Mouse (Mus musculus): ENCODE results near the gene Gadd45gip1.

Gene Gadd45gip1

DNA sequence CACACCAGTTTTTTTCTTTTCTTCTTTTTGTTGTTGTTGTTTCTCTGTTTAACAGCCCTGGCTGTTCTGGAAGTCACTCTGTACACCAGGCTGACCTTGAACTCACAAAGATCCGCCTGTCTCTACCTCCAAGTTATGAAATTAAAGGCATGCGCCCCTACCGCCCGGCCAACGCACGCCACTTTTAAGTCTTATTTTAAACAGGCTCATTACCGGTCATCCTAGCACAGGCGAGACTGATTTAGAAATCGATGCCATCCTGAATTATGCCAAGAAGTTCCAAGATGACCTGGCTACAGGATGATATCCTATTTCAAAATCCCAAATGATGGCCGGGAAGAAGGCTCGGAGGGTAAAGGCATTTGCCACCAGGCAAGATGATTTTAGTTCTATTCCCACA, at the start of gene Gadd45gip1:
Gadd45gip1 (plus strand) TSS at position 33 of the 400 bp plus-strand sequence.
- DNase-seq (ENCODE audit: low read depth, low spot score), result no peak

DNA sequence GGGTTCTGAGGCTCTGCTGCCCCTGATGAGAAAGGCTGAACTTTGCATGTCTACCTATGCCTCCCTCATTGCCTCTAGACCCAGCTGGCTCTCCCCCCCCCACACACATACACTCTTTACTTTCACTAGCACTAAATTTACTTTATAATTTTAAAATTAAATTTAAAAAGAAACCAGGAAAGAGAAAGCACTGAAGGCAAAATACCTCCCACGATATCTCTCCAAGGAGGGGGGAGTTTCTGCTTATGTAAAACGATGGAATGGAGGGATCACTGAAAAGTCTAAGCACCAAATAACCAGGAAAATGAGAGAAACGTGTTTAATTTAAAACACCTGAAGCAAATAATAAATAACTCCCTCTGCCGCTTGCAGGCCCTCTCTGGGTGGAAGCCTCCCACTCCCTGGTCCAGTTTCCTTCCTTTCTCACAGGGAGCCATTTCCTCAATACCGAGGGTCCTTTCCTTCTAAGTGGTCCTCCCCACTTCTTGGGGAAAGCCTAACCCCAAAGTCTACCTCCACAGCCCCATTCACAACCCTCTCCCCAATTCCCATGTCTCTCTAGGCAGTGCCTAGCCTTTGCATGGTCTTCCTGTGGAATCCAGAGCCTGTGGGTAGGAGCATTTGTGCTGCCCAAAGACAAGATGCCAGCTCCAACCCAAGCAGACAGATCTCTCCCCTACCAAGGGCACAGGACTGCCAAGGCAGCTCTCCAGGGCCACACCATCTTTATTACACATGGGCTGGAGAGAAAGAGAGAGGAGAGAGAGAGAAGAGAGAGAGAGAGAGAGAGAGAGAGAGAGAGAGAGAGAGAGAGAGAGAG, 49.4 kb upstream of the Gadd45gip1 start:
- DNase-seq (ENCODE audit: low read depth, low spot score), result no peak

DNA sequence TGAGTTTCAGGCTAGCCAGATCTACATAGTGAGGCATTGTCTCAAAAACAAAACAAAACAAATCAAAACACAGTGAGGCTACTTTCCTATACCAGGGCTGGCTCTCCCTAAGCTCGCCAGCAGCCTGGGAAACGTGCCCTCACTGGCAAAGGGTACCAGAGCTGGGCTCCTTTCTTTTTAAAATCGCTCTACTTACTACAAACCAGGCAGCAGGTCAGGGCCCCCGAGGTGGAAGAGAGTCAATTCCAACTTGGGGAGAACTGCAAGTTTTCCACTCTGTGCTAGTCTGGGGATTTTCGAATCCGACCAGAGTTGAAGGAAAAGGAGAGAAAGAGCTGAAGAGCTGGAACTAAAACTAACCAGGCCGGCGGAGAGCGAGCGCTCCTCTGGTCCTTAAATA, 48.6 kb upstream of the Gadd45gip1 start:
- DNase-seq (ENCODE audit: low read depth, low spot score), result no peak

DNA sequence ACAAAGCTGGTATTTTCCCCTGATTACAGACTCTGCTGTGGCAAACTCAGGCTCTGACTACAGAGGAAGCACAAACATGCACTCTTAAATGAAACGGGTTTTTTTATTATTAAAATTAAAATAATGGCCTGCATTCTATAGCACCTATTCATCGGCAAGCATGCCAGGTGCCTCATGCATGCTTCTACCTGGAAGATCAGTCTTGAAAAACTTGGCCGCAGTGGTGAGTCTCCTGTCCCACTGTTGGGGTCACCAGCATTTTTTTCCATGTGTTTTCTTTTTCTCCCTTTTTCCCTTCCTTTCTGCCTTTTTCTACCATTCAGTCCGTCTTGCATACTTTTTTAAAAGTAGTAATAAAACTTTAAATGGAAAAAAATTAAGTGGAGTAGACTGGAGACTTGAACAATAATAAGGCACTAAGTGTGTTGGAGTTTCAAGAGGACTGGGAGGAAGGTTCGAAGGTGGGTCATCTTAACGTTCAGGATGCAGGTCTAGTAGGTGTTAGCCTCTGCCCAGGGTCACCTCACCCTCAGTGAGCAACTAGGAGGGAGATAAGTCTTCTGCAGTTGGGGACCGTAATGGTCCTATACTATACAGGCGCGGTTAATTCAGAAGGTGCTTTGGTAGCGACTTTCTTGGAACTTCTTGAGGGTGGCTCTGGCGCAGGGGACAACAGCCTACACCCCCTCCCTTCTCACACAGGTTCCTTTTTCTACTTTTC, 48.0 kb upstream of the Gadd45gip1 start:
- DNase-seq (ENCODE audit: low read depth, low spot score), result no peak

DNA sequence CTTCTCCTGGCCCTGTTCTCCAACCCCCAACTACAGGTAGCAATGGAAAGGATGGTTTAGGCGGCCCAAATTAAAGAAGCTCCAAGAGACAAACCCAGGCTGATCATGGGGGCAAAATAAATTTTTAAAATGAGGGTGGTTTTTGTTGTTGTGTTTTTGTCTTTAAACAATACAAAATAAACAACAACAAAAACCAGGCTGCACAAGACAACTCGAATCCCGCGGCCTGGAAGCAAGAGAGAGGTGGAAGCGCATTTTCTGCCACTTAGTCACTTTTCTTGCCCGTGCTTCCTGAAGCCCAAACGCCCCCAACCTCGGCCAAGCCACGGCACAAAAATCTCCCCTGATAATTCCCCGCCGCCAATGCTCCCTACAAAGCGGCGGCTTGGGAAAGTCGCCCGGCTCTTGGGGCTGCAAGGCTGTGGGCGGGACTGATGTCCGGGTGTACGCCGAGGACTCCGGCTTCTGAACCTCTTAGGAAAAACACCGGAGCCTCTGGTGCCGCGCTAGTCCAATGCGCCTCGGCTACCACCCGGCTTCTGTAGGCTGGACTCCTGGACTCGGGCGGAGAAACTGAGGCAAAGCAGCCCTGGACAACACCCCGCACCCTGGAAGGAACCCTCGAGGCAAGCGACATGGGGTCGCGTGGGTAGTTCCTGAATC, 47.3 kb upstream of the Gadd45gip1 start:
- DNase-seq (ENCODE audit: low read depth, low spot score), result no peak

DNA sequence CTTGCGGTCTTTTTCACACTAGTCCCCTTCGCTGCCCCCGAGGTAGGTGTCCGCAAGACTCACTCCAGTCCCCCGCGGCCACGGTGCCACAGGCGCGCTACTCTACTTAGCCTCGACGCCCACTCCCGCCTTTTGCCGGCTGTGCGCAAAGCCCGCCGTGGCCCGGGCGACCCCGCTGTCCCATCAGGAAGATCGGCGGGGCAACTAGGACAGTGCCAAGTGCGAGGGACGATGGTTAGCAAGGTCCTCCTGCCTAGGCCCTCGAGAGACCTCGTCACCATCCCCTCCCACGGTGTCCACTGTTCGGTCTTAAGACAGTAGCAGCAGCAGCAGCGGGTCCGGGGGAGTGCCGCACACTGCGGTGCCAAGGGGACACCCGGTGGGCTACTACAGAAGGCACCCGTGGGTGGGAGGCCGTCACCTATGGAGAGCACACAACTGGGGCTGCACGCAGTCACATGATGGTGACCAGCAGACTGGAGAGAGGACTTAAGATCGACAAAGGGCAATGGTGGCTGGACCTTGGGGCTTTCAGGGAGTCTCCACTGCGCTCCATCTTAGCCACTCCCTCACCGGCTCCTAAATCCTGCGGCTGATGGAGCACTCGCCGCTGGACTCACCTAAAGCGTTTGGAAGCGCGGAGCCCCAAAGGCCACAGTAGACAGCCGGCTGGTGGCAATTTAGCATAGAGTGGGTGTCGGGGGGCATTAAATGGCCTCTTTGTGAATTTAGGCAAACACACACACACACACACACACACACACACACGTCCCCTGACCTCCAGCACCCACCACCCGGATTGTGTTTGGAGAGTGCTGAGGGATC, 46.4 kb upstream of the Gadd45gip1 start:
- no peak for DNase-seq (ENCODE audit: low read depth, low spot score)

DNA sequence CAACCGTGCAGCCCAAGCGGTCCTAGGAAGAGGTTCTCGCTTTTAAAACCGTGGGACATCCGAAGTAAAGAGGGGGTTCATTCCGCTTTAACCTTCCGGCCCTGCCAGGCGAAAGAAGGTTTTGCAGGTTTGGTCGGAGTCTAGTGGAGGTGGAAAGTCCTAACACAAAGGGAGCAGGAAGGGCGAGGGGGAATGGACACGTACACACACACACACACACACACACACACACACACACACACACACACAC, 45.9 kb upstream of the Gadd45gip1 start:
- no peak for DNase-seq (ENCODE audit: low read depth, low spot score)

DNA sequence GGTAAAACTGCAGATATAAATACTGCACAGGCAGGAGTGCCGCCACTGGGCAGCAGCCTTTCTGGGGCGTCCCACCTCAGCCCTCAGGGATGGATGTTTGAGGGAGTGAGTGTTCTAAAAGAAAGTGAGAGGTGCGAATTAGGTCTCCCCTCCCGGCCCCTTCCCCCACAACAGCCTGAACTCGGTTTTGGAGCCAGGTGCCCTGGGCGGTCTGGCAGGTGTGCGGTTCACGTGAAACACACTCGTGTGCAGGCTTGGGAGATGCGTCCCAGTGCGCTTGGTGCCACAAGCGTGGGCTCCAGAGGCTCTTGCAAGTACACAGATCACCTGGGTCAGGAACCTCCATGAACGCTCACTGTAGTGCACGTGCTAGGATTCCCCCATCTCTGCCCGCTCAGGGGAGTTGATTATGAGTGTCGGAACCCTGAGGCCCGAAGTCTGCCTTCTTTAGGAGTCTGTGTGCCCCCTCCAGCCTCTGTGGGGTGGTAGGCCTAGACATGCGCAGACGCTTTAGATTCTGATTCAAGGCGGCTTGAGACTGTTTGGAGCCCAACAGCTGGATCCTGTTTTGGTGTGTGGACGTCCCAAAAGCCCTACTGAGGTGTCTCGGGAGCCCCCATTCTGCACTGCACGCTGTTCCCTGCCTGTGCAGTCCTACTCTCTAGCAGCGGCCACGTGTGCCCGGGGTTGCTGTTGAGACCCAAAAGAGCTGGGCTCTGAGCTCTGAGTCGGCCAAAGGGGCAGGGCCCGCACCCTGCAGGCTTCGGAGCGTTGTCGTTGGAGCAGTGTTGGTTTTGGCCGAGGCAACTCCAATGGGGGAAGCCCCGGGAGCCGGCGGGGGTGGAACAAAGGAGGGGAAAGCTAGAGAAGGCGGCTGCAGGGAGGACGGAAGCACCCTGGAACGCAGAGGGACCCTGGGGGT, 45.3 kb upstream of the Gadd45gip1 start:
- DNase-seq (ENCODE audit: low read depth, low spot score), result no peak

DNA sequence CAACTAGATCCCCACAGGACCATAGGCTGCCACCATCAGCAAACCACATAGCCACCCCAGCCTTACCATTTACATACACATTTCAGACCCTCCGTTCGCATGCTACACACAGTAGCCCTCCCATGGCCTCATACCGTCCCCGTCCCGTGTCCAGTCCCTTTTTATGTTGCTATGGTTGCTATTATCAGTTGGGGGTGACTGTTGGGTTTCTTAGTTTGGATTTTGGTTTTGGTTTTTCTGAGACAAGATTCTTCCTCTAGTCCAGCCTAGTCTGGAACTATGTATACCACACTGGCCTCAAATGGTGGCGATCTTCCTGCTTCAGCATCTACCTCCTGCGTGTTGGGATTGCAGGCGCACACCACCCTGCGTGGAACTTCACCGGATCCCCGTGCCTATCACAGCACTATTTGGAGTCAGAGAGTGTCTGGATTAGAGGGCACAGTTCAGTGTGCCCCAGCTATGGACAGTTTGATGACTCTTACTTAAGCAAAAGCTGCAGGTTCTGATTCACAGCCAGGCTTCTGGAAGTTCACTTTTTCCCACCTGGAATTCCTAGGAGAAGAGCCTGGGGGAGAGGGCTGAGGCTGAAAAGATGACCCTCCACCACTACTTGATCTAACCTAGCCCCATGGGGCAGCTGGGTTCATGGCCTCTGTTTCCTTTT, 44.4 kb upstream of the Gadd45gip1 start:
- no peak for DNase-seq (ENCODE audit: low read depth, low spot score)

DNA sequence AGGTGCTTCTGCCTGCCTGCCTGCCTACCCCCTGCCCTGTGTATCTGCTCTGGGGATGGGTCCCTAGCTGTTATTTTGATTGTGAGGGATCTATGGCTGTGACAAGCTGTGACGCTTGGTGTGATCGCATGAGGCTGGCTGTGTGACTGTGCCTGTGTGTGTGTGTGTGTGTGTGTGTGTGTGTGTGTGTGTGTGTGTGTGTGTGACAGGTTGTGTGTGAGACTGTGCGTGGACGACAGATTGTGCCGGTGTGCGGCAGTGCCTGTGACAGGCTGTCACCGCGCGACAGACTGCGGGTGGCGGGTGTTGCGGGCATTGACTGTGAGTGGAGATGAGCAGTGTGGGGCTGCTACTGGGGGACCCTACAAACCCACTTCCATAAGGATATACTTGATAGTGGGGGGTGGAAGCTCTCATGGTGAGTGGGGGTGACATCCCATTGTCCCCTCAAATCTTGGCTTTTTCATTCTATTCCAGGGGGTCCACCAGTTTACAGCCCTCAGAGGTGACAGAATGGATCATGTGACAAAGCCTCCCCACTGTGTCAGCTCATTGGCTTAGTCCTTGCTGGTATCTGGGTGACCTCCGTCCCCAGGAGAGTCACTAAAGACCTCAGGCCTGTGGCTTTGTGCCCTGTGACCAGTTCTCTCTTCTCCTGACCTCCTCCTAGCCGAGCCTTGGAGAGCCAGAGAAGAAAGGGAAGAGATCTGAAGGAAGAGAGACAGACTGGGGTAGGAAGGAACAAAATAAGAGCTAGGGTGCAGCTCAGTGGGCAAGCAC, 43.6 kb upstream of the Gadd45gip1 start:
- DNase-seq (ENCODE audit: low read depth, low spot score), result no peak

DNA sequence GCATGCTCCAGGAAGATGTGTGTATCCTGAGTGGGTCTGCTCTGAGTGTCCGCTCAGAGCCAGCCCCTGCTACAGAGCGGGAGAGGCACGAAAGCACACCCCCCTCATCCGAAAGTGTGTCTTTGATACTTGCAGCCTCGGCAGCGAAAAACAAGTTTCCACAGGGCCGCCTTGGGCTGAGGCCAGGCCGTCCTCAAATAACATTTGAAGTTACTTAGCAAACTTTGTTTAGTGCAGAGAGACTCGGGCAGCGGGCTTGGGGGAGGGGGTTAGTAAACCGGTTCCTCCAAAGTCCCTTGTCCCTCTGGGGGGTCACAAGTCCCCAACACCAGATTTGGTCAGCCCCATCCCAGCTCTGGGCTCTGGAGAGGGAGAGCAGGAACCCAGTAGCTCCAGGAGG, 42.4 kb upstream of the Gadd45gip1 start:
- no peak for DNase-seq (ENCODE audit: low read depth, low spot score)

DNA sequence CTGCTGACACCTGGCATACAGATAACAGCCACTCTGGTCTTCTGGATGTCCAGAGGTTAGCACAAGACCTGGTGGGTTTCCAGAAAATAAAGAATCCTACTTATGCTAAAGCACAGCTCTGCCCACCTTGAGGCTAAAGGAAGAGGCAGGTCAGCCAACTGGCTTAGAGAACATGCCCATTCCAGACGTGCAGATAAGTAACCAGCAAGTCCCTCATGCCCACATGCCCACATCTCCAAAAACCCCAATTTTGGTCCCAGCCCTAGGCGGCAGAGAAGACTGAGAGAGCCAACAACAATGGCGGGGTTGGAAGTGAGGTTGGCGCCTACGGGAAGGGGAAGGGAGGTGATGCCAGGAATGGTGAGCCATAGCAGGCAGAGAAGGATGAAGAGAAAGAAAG, 42.0 kb upstream of the Gadd45gip1 start:
- no peak for DNase-seq (ENCODE audit: low read depth, low spot score)

DNA sequence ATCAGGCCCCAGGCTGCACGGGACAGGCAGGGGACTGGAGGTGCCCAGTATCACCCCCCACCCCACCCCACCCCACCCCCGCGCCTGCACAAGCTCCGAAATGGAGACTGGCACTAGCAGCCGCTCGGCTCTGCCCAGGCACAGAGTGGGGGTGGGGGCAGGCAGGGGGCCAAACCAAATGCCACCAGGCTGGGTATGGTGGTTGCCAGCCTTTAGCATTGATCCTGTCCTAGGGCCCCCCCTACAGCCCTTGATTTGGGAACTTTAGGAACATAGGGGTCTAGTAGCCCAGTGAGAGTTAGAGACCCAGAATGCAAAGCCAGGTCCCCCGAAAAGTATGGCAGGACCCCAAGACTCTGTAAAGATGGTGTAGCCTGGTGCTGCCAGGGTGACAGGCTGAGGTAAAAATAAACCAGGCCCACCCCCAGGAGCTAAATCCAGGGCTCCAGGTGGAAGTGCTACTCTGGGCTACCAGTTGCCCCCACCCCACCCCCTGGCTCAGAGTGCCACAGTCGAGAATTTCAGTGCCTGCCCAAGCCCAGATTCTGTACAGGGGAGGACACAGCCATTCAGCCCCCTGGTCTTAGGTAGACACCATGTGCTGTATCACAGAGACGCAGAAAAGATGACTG, 41.4 kb upstream of the Gadd45gip1 start:
- no peak for DNase-seq (ENCODE audit: low read depth, low spot score)

DNA sequence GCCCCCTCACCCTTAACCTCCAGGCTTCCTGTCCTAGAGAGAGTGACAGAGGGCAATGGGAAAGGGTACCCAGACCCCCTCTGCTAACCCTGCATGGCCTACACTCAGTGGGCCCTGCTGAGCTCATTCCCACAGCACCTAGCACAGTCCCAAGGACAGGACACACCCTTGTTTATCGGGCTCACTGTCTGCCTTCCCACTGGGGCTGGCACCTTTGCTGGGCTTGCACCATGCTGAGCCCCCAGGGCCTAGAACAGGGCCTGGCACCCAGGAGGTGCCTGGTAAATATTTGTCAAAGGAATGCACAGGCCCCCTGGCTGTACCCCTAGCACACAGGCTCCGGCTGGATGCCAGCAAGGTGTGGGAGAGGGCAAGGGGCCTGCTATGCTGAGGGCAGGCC, 40.8 kb upstream of the Gadd45gip1 start:
- DNase-seq (ENCODE audit: low read depth, low spot score), result no peak

DNA sequence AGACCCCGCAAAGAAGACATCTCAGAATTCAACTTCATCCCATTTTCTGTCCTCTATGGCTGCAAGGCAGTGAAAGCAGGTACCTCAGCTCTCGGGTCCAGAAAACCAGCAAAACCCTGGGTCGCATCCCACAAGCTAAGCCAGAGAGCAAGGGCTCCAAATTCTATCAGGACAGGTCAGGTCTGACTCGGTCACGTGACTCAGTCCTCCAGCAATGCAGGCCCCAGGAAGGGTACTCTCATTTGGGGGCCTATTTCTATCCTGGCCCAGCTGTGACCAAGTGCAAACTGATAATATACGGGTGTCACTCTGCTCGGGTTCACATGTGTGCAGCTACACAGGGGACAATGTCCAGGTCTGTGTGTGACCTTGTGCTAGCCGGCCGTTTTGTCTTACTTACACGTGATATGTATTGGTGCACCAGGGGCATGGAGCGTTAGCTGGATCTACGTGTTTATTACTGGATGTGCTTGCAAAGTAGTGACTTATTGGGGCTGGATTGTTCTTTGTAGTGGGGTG, 38.8 kb upstream of the Gadd45gip1 start:
- no peak for DNase-seq (ENCODE audit: low read depth, low spot score)

DNA sequence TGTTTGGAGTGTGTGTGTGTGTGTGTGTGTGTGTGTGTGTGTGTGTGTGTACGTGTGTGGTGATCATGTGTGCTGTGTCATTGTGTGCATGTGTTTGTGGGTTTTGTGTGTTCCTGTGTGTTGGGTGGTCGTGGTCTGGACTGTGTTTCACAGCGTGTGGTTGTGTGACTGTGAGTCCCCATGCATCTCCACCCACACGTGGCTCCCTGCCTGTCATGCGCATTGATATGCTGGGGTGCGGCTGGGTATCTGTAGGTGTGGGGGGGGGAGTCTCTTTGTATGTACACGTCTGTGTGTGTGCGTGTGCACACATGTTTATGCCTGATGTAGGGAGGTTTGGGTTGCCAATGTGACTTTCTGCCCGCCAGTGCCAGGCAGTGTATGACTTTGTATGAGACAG, 38.2 kb upstream of the Gadd45gip1 start:
- DNase-seq (ENCODE audit: low read depth, low spot score), result no peak

DNA sequence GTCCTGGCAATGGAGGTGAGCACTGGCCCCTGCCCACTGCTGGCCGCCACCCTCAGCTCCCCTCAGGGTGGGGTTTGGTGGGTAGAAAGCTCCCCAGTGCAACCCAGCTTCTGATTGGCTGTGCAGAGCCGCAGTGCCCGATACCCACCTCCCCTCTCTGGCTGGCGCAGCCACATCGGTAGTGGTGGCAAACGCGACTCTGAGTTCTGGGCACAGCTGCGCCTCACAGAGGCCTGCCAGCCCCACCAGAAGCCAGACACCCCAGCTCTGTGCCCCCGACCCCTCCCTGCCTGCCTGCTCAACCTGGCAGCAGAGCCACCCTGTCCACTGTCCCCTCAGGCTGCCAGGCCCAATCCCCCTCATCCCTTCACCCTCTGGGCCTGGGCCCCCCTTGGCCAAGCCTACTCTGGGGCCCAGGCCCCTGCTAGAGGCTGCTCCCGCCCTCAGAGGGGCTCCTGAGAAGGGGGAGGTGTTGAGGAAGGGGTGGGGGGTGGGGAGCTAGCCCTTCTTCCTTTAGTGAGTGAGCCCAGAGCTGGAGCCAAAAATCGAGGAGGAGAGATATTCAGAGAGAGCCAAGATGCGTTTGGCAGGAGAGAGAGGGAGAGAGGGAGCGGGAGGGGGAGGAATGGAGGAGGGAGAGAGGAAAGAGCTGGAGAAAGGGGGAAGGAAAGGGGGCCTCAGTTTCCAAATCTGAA, 37.4 kb upstream of the Gadd45gip1 start:
- no peak for DNase-seq (ENCODE audit: low read depth, low spot score)

DNA sequence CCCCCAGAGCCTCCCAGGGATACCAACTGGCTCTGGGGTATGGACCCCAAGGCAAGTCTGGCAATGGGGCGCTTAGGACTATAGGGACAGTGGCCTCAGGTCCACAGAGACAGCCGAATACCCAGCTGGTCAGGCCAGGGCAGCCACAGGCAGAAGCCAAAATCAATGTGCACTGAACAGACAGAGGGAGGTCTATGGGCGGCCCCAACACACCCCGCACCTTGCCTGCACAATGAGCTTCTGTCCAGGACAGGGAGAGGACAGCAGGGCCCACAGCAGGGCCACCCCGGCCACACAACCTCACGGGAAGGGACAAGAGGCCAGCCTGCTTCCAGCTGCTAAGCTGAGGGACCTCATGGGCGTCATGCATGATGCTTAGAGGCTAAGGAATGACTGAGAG, 36.8 kb upstream of the Gadd45gip1 start:
- no peak for DNase-seq (ENCODE audit: low read depth, low spot score)

Measured in forelimb bud, embryonic 11.5 days (tissue).